Comparison of ENCODE assay signal across 31 mouse cellular contexts in the genomic region with DNA sequence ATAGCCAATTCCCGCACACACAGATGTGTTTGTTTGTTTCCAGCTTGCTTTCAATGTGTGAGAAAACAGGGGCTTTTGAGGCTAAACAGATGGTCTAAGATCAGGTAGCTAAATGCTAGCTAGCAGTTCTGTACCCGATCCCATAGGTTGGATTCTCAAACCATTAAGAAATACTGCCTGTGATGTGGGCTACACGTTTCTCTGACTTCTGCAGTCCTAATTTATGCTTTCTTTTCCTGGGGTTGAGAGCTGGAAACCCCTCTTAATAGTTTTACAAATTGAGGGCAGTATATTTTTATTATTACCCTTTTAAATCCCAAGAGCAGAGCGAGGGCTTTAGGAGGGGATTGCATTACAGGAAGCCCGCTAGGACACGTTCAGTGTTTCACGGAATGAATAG. TPM values are rescaled to one million over a fixed set of nuclear protein-coding genes. Genes with fewer than 3 reads are reported as not detected.
A peak's percentile ranks its signal among the peaks of the same experiment; 100 is the strongest.
DNase-seq lines count a peak whose midpoint lies in the region; ATAC-seq and TF ChIP-seq lines count a peak whose summit lies in the region.
"Had no signal": no experiment of that assay in that cellular context is flagged by ENCODE, and none has a peak within 500 bp of the region (broad histone marks: within the 10 kb centered on the region; RNA-seq: fewer than 3 reads in every experiment).

No protein-coding gene starts in this region.

- 20% methylated on average over 7 of the region's 7 CpGs for WGBS in limb, embryonic 11.5 days
- 49% methylated on average over 7 of the region's 7 CpGs for WGBS in limb, embryonic 10.5 days
- WGBS in limb, embryonic 12.5 days, result 16% methylated on average over 7 of the region's 7 CpGs
- 12% methylated on average over 7 of the region's 7 CpGs for WGBS in limb, embryonic 14.5 days

- no peak overlapping the region for H3K4me2 ChIP-seq in limb, embryonic 11.5 days (ENCODE audit: low read depth, severe bottlenecking)
- H3K4me2 ChIP-seq in limb, embryonic 12.5 days, result peak overlapping the region; percentile 19
- H3K4me2 ChIP-seq in limb, embryonic 14.5 days (replicated peaks; ENCODE audit: low read depth, low read length, severe bottlenecking), result no peak overlapping the region
- H3K4me2 ChIP-seq: embryonic facial prominence, embryonic 13.5 days; embryonic facial prominence, embryonic 15.5 days; forebrain, embryonic 12.5 days had no signal

- no peak overlapping the region for H3K9ac ChIP-seq in limb, embryonic 11.5 days (ENCODE audit: low read length)
- H3K9ac ChIP-seq in limb, embryonic 12.5 days (replicated peaks), result no peak overlapping the region
- no peak overlapping the region for H3K9ac ChIP-seq in limb, embryonic 14.5 days (ENCODE audit: low read depth, low read length, severe bottlenecking)
- H3K9ac ChIP-seq: embryonic facial prominence, embryonic 13.5 days; embryonic facial prominence, embryonic 15.5 days; forebrain, embryonic 12.5 days had no signal

- no peaks in the 10 kb centered on the region for H3K36me3 ChIP-seq in limb, embryonic 11.5 days (ENCODE audit: control insufficient read depth, insufficient read depth, low read length)
- H3K36me3 ChIP-seq in limb, embryonic 10.5 days, result no peaks in the 10 kb centered on the region
- no peaks in the 10 kb centered on the region for H3K36me3 ChIP-seq in limb, embryonic 12.5 days
- no peaks in the 10 kb centered on the region for H3K36me3 ChIP-seq in limb, embryonic 14.5 days (ENCODE audit: control insufficient read depth, insufficient read depth, low read length)
- H3K36me3 ChIP-seq: embryonic facial prominence, embryonic 13.5 days; embryonic facial prominence, embryonic 15.5 days; forebrain, embryonic 10.5 days; forebrain, embryonic 12.5 days; G1E had no signal

- ATAC-seq in limb, embryonic 11.5 days (ENCODE audit: insufficient number of reproducible peaks, low FRiP score, low TSS enrichment, low read depth), result peak; percentile 81; the same call in 1 of the 2 replicates
- ATAC-seq in limb, embryonic 12.5 days (ENCODE audit: insufficient number of reproducible peaks, insufficient read depth, low FRiP score, low TSS enrichment, low read depth), result peak; percentile 85
- no peak for ATAC-seq in limb, embryonic 14.5 days (ENCODE audit: low FRiP score, low read depth)
- ATAC-seq: activated CD4-positive, CD25-positive, alpha-beta regulatory T cell, adult 4 months; CD4-positive, CD25-positive, alpha-beta regulatory T cell, adult 4 months; forebrain, embryonic 14.5 days; Patski had no signal

- no peaks in the 10 kb centered on the region for H3K9me3 ChIP-seq in limb, embryonic 11.5 days (ENCODE audit: control insufficient read depth, low read length)
- no peaks in the 10 kb centered on the region for H3K9me3 ChIP-seq in limb, embryonic 10.5 days (replicated peaks)
- H3K9me3 ChIP-seq in limb, embryonic 12.5 days, result no peaks in the 10 kb centered on the region
- no peaks in the 10 kb centered on the region for H3K9me3 ChIP-seq in limb, embryonic 14.5 days (ENCODE audit: control insufficient read depth, low read length)
- H3K9me3 ChIP-seq: embryonic facial prominence, embryonic 13.5 days; embryonic facial prominence, embryonic 15.5 days; forebrain, embryonic 10.5 days; forebrain, embryonic 12.5 days; G1E had no signal

- H3K27ac ChIP-seq in limb, embryonic 11.5 days (replicated peaks; ENCODE audit: low read depth, low read length), result no peak overlapping the region
- no peak overlapping the region for H3K27ac ChIP-seq in limb, embryonic 10.5 days
- 0 out of 2 replicates have a peak overlapping the region, but pooled peaks have one; percentile 50 for H3K27ac ChIP-seq in limb, embryonic 12.5 days
- no peak overlapping the region for H3K27ac ChIP-seq in limb, embryonic 14.5 days (replicated peaks; ENCODE audit: low read depth, low read length)
- H3K27ac ChIP-seq: embryonic facial prominence, embryonic 13.5 days; embryonic facial prominence, embryonic 15.5 days; forebrain, embryonic 10.5 days; forebrain, embryonic 12.5 days had no signal

- H3K4me1 ChIP-seq in limb, embryonic 11.5 days (ENCODE audit: control insufficient read depth, insufficient read depth, low read length), result 0 out of 2 replicates have a peak, but pooled peaks cover 3% of the 10 kb centered on the region
- H3K4me1 ChIP-seq in limb, embryonic 10.5 days, result peaks cover 16% of the 10 kb centered on the region; the same call in 1 of the 2 replicates
- H3K4me1 ChIP-seq in limb, embryonic 12.5 days (replicated peaks), result peaks cover 16% of the 10 kb centered on the region
- H3K4me1 ChIP-seq in limb, embryonic 14.5 days (ENCODE audit: control insufficient read depth, insufficient read depth, low read length), result peaks cover 9% of the 10 kb centered on the region; the same call in 1 of the 2 replicates
- H3K4me1 ChIP-seq: embryonic facial prominence, embryonic 13.5 days; embryonic facial prominence, embryonic 15.5 days; forebrain, embryonic 10.5 days; forebrain, embryonic 12.5 days had no signal

- no peak for TF ChIP-seq POLR2A in limb, embryonic 14.5 days (IDR thresholded peaks at IDR 0.05; ENCODE audit: borderline replicate concordance, extremely low read depth, insufficient read depth, insufficient read length)

- H3K4me3 ChIP-seq in limb, embryonic 11.5 days (ENCODE audit: low read depth, low read length), result no peak overlapping the region
- no peak overlapping the region for H3K4me3 ChIP-seq in limb, embryonic 10.5 days
- H3K4me3 ChIP-seq in limb, embryonic 12.5 days (replicated peaks), result no peak overlapping the region
- H3K4me3 ChIP-seq in limb, embryonic 14.5 days (replicated peaks; ENCODE audit: low read length), result no peak overlapping the region
- H3K4me3 ChIP-seq: embryonic facial prominence, embryonic 13.5 days; embryonic facial prominence, embryonic 15.5 days; erythroblast, embryonic 14.5 days; forebrain, embryonic 10.5 days; forebrain, embryonic 12.5 days had no signal

- peak; percentile 36 for DNase-seq in heart, adult 11 months
- DNase-seq in heart, adult 18-20 months, result no peak
- DNase-seq in limb, embryonic 11.5 days (ENCODE audit: low spot score), result peak; percentile 37
- no peak for DNase-seq in limb, embryonic 10.5 days (ENCODE audit: low spot score)
- DNase-seq in limb, embryonic 14.5 days (ENCODE audit: low spot score), result peak; percentile 12
- DNase-seq in embryo, embryonic 10.5 days (ENCODE audit: low spot score), result no peak
- no peak for DNase-seq in gastrocnemius, postnatal 4 days (ENCODE audit: low spot score in 2 of 2)
- DNase-seq: adrenal gland, adult 8-10 months; adrenal gland, postnatal 14 days; adrenal gland, postnatal 36 days; B cell, adult 2 months; cerebellum, adult 11-12 months; cerebellum, adult 2 months; cerebellum, adult 9-10 months; cerebellum, postnatal 10 days; cerebellum, postnatal 25 days; embryo, embryonic 11 days had no signal

- peaks cover 31% of the 10 kb centered on the region for H3K27me3 ChIP-seq in limb, embryonic 11.5 days (ENCODE audit: control insufficient read depth, insufficient read depth, low read length)
- H3K27me3 ChIP-seq in limb, embryonic 10.5 days (ENCODE audit: low read depth, poor library complexity, severe bottlenecking), result peaks cover 76% of the 10 kb centered on the region
- H3K27me3 ChIP-seq in limb, embryonic 12.5 days, result peaks cover 67% of the 10 kb centered on the region
- H3K27me3 ChIP-seq in limb, embryonic 14.5 days (ENCODE audit: control insufficient read depth, insufficient read depth, low read length), result peaks cover 20% of the 10 kb centered on the region; the same call in 1 of the 2 replicates
- H3K27me3 ChIP-seq: embryonic facial prominence, embryonic 13.5 days; embryonic facial prominence, embryonic 15.5 days; forebrain, embryonic 12.5 days had no signal

RNA-seq across cellular contexts. Expression of a gene that starts 4.8 kb away (rescaled TPM):
- total RNA-seq in heart, adult 18-20 months (2021), result not detected
- polyA plus RNA-seq in limb, embryonic 11.5 days (2014; fragmentation: Nextera tagmentation; extraction: Ambion mirVana), result not detected in 2 replicates
- polyA plus RNA-seq in limb, embryonic 10.5 days (2016; fragmentation: Nextera tagmentation; extraction: Ambion mirVana), result 0.03 TPM in 1 of 2 replicates, not detected in the other
- polyA plus RNA-seq in limb, embryonic 12.5 days (2016; fragmentation: Nextera tagmentation; extraction: Ambion mirVana), result not detected in 2 replicates
- polyA plus RNA-seq in limb, embryonic 14.5 days (2012; rRNA removed), result 0.01 TPM in 1 of 2 replicates, not detected in the other
- polyA plus RNA-seq in limb, embryonic 14.5 days (2014; fragmentation: Nextera tagmentation; extraction: Ambion mirVana), result not detected in 2 replicates
- not detected for total RNA-seq in gastrocnemius, postnatal 4 days (2021)
- total RNA-seq: adrenal gland, adult 18-20 months; adrenal gland, adult 8-10 months; adrenal gland, postnatal 14 days; adrenal gland, postnatal 36 days; CH12.LX had no signal
- polyA plus RNA-seq: CD4-positive, CD25-positive, alpha-beta regulatory T cell, adult 4 months; cerebellum, adult 2 months; cortical plate, adult 2 months; embryonic facial prominence, embryonic 13.5 days; erythroblast, embryonic 14.5 days; forebrain, embryonic 10.5 days; forebrain, embryonic 12.5 days; forebrain, embryonic 14.5 days; G1E had no signal

RNA-seq across cellular contexts. Expression of a gene that starts 15.8 kb away (rescaled TPM):
- total RNA-seq in heart, adult 18-20 months (2021), result 10 to 100 TPM; 17.8 to 24.3 TPM
- polyA plus RNA-seq in limb, embryonic 11.5 days (2014; fragmentation: Nextera tagmentation; extraction: Ambion mirVana), result 37.0 and 40.7 TPM in 2 replicates
- 35.9 and 36.5 TPM in 2 replicates for polyA plus RNA-seq in limb, embryonic 10.5 days (2016; fragmentation: Nextera tagmentation; extraction: Ambion mirVana)
- 35.1 and 37.7 TPM in 2 replicates for polyA plus RNA-seq in limb, embryonic 12.5 days (2016; fragmentation: Nextera tagmentation; extraction: Ambion mirVana)
- polyA plus RNA-seq in limb, embryonic 14.5 days (2012; rRNA removed), result 15.8 and 16.6 TPM in 2 replicates
- 40.2 and 43.5 TPM in 2 replicates for polyA plus RNA-seq in limb, embryonic 14.5 days (2014; fragmentation: Nextera tagmentation; extraction: Ambion mirVana)
- total RNA-seq in gastrocnemius, postnatal 4 days (2021), result 10 to 100 TPM; 21.1 to 23.6 TPM

RNA-seq across cellular contexts. Expression of a gene that starts 16.5 kb away (rescaled TPM):
- total RNA-seq in heart, adult 18-20 months (2021), result 10 to 100 TPM; 15.8 to 17.2 TPM
- 3.7 and 4.8 TPM in 2 replicates for polyA plus RNA-seq in limb, embryonic 11.5 days (2014; fragmentation: Nextera tagmentation; extraction: Ambion mirVana)
- polyA plus RNA-seq in limb, embryonic 10.5 days (2016; fragmentation: Nextera tagmentation; extraction: Ambion mirVana), result 11.3 and 14.0 TPM in 2 replicates
- 11.4 and 14.0 TPM in 2 replicates for polyA plus RNA-seq in limb, embryonic 12.5 days (2016; fragmentation: Nextera tagmentation; extraction: Ambion mirVana)
- 25.7 and 28.5 TPM in 2 replicates for polyA plus RNA-seq in limb, embryonic 14.5 days (2012; rRNA removed)
- 8.5 and 10.3 TPM in 2 replicates for polyA plus RNA-seq in limb, embryonic 14.5 days (2014; fragmentation: Nextera tagmentation; extraction: Ambion mirVana)
- 1 to 10 TPM; 9.1 to 9.3 TPM for total RNA-seq in gastrocnemius, postnatal 4 days (2021)
- total RNA-seq: CH12.LX had no signal
- polyA plus RNA-seq: CD4-positive, CD25-positive, alpha-beta regulatory T cell, adult 4 months; erythroblast, embryonic 14.5 days had no signal

Comparison
In these comparisons a context has a peak if more than half of its experiments do, and no peak if none do; other contexts are left out.
1. DNase-seq: peak in heart, adult 11 months (single experiment), limb, embryonic 11.5 days (single experiment) and limb, embryonic 14.5 days (single experiment); none in heart, adult 18-20 months (0 of 2), limb, embryonic 10.5 days (single experiment), embryo, embryonic 10.5 days (single experiment) and gastrocnemius, postnatal 4 days (0 of 2).